Mouse (Mus musculus) gastrocnemius, postnatal 10 days (tissue): Measurements from ENCODE around the gene Cmtm3. TPM values are rescaled to one million over a fixed set of nuclear protein-coding genes. Genes with fewer than 3 reads are reported as not detected.

ENCODE experiments used
- DNase-seq: peaks from one replicate; pipeline ENCODE4 v3.0.0; 2021; ENCODE audit warnings: mixed read lengths
- total RNA-seq, 2 experiments: library from RNA; stranded (reverse); gene quantifications; 2 replicates each; pipeline ENCODE4 v1.2.3; 2021

The Cmtm3 gene
- total RNA-seq, 2 experiments from 2014 or later, result 27.4 to 38.9 TPM

- DNase-seq, result no peak
These were observed 41.8 kb downstream of the Cmtm3 start for GRCm38 (mm10) chr8:104380961-104381411.

- DNase-seq, result no peak
These were observed 44.1 kb downstream of the Cmtm3 start for GRCm38 (mm10) chr8:104383296-104383695.

GRCm38 (mm10) chr8:104383977-104384376 is 44.8 kb downstream of the Cmtm3 start:
- no peak for DNase-seq

- DNase-seq, result no peak
These were observed 47.5 kb downstream of the Cmtm3 start for GRCm38 (mm10) chr8:104386693-104387092.

DNA sequence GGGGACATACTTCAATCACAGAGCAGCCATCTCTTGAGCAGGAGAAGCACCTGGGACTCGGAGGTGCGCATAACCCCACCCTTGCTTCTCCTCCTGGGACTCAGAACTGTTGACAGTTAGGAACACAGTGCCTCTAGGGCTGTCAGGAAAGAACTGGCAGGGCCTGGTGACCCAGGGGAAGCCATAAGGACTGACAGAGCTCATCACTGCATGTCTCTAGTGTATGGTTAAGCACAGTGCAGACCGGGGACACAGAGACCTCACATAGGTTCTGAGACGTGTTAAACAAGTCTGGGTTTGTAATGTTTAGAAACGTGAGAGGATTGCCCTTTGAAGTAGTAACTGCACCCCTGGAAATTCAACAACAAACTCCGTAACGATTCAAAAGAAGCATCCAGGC is 48.3 kb downstream of the Cmtm3 start:
- DNase-seq, result no peak

DNA sequence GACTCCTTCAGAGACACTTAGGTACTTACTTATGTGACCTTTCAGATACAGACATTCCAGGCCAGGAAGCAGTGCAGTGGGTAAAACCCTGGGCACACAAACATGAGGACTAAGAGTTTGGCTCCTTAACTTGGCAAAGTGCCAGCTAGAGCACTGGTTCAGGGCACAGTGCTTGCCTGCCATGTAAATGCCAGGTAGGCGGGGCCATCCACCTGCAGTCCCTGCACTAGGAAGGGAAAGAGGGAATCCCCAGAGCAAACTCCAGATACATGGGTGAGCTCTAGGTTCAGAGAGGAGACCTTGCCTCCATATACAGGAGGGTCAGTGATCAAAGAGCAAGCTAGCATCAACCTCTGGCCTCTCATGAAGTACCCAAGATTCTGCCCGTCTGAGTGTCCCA is 48.8 kb downstream of the Cmtm3 start:
- no peak for DNase-seq

- no peak for DNase-seq
These were observed 51.0 kb downstream of the Cmtm3 start for GRCm38 (mm10) chr8:104390245-104390644.

DNA sequence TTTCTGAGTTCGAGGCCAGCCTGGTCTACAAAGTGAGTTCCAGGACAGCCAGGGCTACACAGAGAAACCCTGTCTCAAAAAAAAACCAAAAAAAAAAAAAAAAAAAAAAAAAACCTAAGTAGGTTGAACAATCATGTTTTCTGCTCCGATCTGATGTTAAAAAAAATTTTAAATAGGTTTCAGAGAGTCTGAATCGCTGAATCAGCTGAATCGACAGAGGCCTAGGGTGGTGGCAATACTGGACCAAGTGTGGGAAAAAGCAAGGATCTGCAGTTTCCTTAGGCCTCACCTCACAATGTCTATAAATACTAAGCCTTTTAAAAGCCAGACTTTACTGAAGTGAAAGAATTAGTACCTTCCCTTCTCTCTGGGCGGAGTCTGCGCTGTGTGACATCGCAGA is 53.9 kb downstream of the Cmtm3 start:
- no peak for DNase-seq

DNA sequence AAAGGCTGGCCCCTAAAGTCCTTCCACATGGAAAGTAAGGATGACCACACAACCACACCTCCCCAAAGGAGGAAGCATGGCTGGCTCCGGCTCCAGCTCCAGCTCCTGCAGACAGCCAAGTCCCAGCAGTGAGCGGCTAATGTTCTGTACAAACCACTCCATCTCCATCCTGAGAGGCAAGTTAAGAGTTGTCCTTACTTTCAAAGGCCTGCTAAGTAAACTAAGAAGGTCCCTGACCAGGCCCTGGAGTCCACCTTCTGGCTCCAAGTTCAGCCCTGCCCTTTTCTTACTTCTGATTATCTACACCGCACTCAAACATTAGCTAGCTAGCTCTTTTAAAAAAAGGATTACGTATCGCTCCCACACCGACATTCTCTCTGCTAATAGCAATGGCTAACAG is 54.6 kb downstream of the Cmtm3 start:
- DNase-seq, result no peak

DNA sequence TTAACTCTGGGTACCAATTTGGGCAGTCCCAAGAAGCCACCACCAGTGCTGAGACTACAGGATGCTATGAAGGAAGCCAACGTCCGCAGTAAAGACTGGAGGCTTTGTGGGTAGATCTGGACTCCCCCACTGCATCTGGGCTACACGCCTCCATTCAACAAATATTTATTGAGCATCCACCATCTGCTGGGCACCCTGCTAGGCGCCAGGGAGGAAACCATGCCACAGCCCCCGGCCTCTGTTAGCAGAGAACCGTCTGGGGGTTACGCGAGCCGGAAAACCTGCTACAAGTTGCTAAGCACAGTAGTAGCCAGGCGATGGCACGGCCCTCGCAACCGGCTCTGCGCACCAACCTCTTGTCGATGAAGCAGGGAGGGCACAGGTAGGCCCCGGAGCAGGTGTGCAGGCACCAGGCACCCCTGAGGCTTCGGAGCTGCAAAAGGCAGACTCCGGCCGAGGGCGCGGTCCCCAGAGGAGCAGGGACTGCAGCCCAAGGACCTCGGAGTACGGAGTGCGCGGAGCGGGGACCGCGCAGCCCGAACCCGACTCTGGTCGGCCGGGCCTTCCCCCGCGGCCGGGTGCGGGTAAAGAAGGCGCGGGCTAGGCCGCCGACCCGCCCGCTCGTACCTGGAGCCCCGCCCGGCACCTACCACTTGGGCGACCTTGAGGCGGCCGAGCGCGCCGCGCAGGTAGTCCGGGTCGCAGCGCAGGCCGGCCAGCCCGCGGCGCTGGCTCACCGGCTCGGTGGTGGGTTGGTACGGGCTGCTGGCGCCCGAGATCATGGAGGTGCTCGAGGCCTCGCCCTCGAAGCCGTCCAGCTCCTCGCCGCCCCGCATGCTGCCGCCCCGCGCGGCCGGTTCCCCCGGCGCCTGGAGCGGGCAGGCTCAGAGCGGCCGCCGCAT is 55.8 kb downstream of the Cmtm3 start:
- DNase-seq, result peak; percentile 25

DNA sequence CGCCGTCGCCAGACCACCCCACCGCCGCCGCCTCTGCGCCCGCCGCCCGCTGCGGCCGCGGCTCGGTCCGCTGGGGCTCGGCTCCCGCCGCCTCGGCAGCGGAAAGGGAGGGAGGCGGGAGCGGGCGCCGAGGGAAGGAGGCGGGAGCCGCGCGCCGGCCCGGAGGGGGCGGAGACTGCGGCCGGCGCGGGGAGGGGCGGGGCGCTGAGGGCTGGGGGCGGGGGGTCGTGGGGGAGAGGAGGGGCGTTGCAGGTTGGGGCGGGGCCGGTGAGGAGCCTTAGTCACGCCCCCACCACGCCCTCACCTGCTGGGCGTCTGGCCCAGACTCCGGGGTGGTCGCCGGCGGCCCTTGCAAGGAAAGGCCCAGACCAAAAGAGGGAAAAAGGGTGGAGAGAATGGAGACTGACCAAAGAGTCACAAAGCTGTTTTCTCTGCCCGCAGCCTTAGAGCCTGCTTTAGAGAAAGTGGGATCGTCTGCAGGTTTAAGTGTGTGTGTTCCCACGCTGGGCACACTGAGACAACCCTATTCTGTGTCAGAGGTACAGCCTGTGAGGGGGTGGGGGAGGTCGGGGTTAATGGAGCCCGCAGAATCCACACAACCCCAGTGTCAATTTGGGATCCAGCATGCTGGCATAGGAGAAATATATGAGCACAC is 56.6 kb downstream of the Cmtm3 start, which contains the start of gene Cmtm4:
Gene Cmtm4 (minus strand): TSS at position 105 of the 655 bp plus-strand sequence.
- DNase-seq, result peak; percentile 71

Other genes starting within 250 kb of the Cmtm3 start
- 100 to 1,000 TPM; 145 to 168 TPM for gene Cdh5, start 237.8 kb upstream of the Cmtm3 start, total RNA-seq
- 1 to 10 TPM; 1.0 to 1.4 TPM for gene Bean1, start 169.0 kb upstream of the Cmtm3 start, total RNA-seq
- gene Tk2, start 90.9 kb upstream of the Cmtm3 start, total RNA-seq, result 1 to 10 TPM; 5.6 to 7.6 TPM
- 10 to 100 TPM in 1 of 2 experiments, 1 to 10 TPM in 1; 6.6 to 10.1 TPM for gene Cklf, start 88.5 kb upstream of the Cmtm3 start, total RNA-seq
- gene Cmtm2a, start 46.2 kb upstream of the Cmtm3 start, total RNA-seq, result not detected
- gene Gm45711, start 29.3 kb upstream of the Cmtm3 start, total RNA-seq, result not detected
- gene Cmtm1, start 29.3 kb upstream of the Cmtm3 start, total RNA-seq, result not detected
- gene Gm11020, start 17.8 kb upstream of the Cmtm3 start, total RNA-seq, result not detected
- gene Cmtm2b, start 17.2 kb upstream of the Cmtm3 start, total RNA-seq, result not detected
- 1 to 10 TPM; 6.3 to 7.6 TPM for gene Cmtm4, start 56.4 kb downstream of the Cmtm3 start, total RNA-seq
- gene Dync1li2, start 103.6 kb downstream of the Cmtm3 start, total RNA-seq, result 100 to 1,000 TPM; 101 to 112 TPM
- not detected for gene Terb1, start 170.5 kb downstream of the Cmtm3 start, total RNA-seq
- 10 to 100 TPM; 27.0 to 27.4 TPM for gene Nae1, start 195.2 kb downstream of the Cmtm3 start, total RNA-seq
- gene Car7, start 195.3 kb downstream of the Cmtm3 start, total RNA-seq, result 1 to 10 TPM in 1 of 2 experiments, under 1 TPM in 1; 0.56 to 1.6 TPM